Mouse (Mus musculus): ENCODE measurements around the gene Rps6ka4.

DNA sequence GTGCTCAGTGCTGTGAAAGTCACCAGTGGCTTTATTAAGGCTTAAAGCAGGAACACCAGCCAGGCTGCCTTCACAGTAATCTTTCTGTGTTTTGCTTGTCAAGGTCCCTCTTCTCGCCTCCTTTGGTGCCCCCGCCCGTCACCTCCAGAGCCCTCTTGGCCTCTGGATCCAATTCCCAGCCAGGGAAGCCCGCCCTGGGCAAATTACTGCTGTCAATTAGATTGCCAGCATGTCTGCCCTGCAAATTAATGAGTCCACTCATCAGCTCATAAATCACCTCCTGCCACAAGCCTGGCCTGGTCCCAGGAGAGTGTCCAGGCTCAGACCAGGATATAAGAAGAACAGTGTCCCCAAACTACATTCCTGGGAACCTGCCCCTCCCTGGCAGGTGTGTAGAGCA, 26.1 kb downstream of the Rps6ka4 start:
- TF ChIP-seq POLR2A (IDR thresholded peaks at IDR 0.05; ENCODE audit: insufficient read depth, low read length) (no peak), CTCF (IDR thresholded peaks at IDR 0.05; ENCODE audit: low read depth, low read length) (no peak)

All from ES-Bruce4 (cell line).